ENCODE assay signal across 9 mouse cellular contexts in genomic region chr5:146705815-146706408, GRCm38 (mm10).
A peak's percentile ranks its signal among the peaks of the same experiment; 100 is the strongest.
DNase-seq lines count a peak whose midpoint lies in the region; ATAC-seq and TF ChIP-seq lines count a peak whose summit lies in the region.
"Had no signal": no experiment of that assay in that cellular context is flagged by ENCODE, and none has a peak within 500 bp of the region (broad histone marks: within the 10 kb centered on the region; RNA-seq: fewer than 3 reads in every experiment).

No protein-coding gene starts in this region.

- TF ChIP-seq CTCF in G1E (IDR thresholded peaks at IDR 0.05; ENCODE audit: low read depth, low read length): peak; percentile 76
- TF ChIP-seq CTCF in layer of hippocampus, adult 2 months (conservative IDR thresholded peaks at IDR 0.05): peak; percentile 94

- H3K4me2 ChIP-seq in forebrain, embryonic 13.5 days: no peak overlapping the region
- H3K4me2 ChIP-seq in lung, embryonic 15.5 days: no peak overlapping the region

- ATAC-seq in G1E (ENCODE audit: extremely low read depth, insufficient number of reproducible peaks, low FRiP score, poor library complexity, severe bottlenecking): no peak
- peak; percentile 66; the same call in 1 of the 2 replicates for ATAC-seq in cerebellum, adult (ENCODE audit: insufficient number of reproducible peaks, low FRiP score, low TSS enrichment)
- peak; percentile 65 for ATAC-seq in forebrain, embryonic 13.5 days
- peak; percentile 31; the same call in 1 of the 2 replicates for ATAC-seq in lung, embryonic 15.5 days (ENCODE audit: borderline replicate concordance, extremely low read depth, low FRiP score, low TSS enrichment)

- no peak overlapping the region; the same call in 1 of the 2 replicates for H3K4me3 ChIP-seq in G1E (ENCODE audit: low read depth, low read length)
- no peak overlapping the region for H3K4me3 ChIP-seq in forebrain, embryonic 13.5 days
- peak overlapping the region; percentile 33; the same call in 1 of the 2 replicates for H3K4me3 ChIP-seq in layer of hippocampus, adult 2 months
- H3K4me3 ChIP-seq in lung, embryonic 15.5 days: no peak overlapping the region
- H3K4me3 ChIP-seq: megakaryocyte, embryonic 14.5 days had no signal

- no peaks in the 10 kb centered on the region for H3K36me3 ChIP-seq in G1E (replicated peaks)
- no peaks in the 10 kb centered on the region for H3K36me3 ChIP-seq in forebrain, embryonic 13.5 days (ENCODE audit: poor library complexity, severe bottlenecking)
- H3K36me3 ChIP-seq in lung, embryonic 15.5 days: no peaks in the 10 kb centered on the region

- H3K4me1 ChIP-seq in G1E (ENCODE audit: insufficient read depth, low read depth, low read length): peaks cover 63% of the 10 kb centered on the region
- H3K4me1 ChIP-seq in forebrain, embryonic 13.5 days: no peaks in the 10 kb centered on the region
- H3K4me1 ChIP-seq in lung, embryonic 15.5 days: peaks cover 2% of the 10 kb centered on the region; the same call in 1 of the 2 replicates

- peak; percentile 79 for DNase-seq in G1E (ENCODE audit: low spot score)
- DNase-seq in heart, postnatal 25 days (ENCODE audit: low spot score): peak; percentile 58
- peak; percentile 76 to 94 for DNase-seq in layer of hippocampus, adult 2 months (ENCODE audit: low spot score in 2 of 2)
- DNase-seq in ovary, postnatal 10 days (ENCODE audit: low spot score): peak; percentile 85
- peak; percentile 61 to 85 for DNase-seq in thymus, postnatal 10 days (ENCODE audit: low spot score in 2 of 2)

- no peaks in the 10 kb centered on the region for H3K27me3 ChIP-seq in G1E (ENCODE audit: insufficient read depth, low read length)
- H3K27me3 ChIP-seq in forebrain, embryonic 13.5 days: no peaks in the 10 kb centered on the region
- H3K27me3 ChIP-seq in lung, embryonic 15.5 days: no peaks in the 10 kb centered on the region

- H3K9ac ChIP-seq in forebrain, embryonic 13.5 days: no peak overlapping the region
- no peak overlapping the region for H3K9ac ChIP-seq in lung, embryonic 15.5 days

- H3K27ac ChIP-seq in forebrain, embryonic 13.5 days: no peak overlapping the region
- no peak overlapping the region for H3K27ac ChIP-seq in layer of hippocampus, adult 2 months
- no peak overlapping the region for H3K27ac ChIP-seq in lung, embryonic 15.5 days

- peaks cover 20% of the 10 kb centered on the region for H3K9me3 ChIP-seq in G1E (replicated peaks)
- H3K9me3 ChIP-seq in forebrain, embryonic 13.5 days (replicated peaks): no peaks in the 10 kb centered on the region
- no peaks in the 10 kb centered on the region for H3K9me3 ChIP-seq in lung, embryonic 15.5 days

- 10% methylated on average over 12 of the region's 12 CpGs for whole genome bisulfite sequencing in forebrain, embryonic 13.5 days
- 9% methylated on average over 12 of the region's 12 CpGs for WGBS in lung, embryonic 15.5 days

- intact Hi-C loops in heart, postnatal 25 days (cut with DNase I): loop anchor here (1.0 to 5.0 kb wide), 4 partner anchors 138 to 613 kb away; no protein-coding TSS in a partner anchor
